Mouse (Mus musculus) spleen, adult 2 months (tissue): Measurements from ENCODE around the gene Ss18l1.

Experiments used
- CTCF ChIP-seq: fragments of 200-500 bp; IDR thresholded peaks from 2 replicates; pipeline ENCODE4 v1.5.1; 2011; ENCODE audit warnings: mild to moderate bottlenecking, inconsistent platforms; ENCODE audit not compliant: insufficient read depth, insufficient read length, insufficient replicate concordance; ENCODE audit errors: extremely low read depth
- POLR2A ChIP-seq: fragments of 200-500 bp; IDR thresholded peaks from 2 replicates; pipeline ENCODE4 v1.6.1; 2011; ENCODE audit warnings: low read depth, low read length, inconsistent platforms

DNA sequence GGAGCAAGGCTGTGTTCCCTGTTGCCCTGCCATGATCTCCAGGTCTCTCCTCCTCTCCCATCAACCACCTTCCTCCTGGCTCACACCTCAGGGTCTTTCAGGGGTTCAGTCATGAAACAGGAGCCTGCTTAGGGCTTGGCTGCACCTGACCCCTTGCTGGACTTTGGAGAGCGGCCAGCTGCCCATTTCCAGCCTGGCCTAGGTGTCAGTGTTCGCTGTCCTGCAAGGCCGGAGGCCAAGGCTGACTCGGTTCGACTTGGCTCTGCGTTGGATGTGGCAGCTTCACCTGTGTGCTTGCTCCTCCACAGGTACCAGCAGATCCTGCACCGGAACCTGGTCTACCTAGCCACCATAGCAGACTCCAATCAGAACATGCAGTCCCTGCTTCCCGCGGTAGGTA is 10.7 kb downstream of the Ss18l1 start:
- TF ChIP-seq CTCF: no peak
- no peak for TF ChIP-seq POLR2A
